Mouse (Mus musculus): Measurements from ENCODE around the gene Rad9b. TPM values are rescaled to one million over a fixed set of nuclear protein-coding genes. Genes with fewer than 3 reads are reported as not detected.

Gene Rad9b
- polyA plus RNA-seq, 1 experiment from 2014 or later: 11.7 TPM

DNA sequence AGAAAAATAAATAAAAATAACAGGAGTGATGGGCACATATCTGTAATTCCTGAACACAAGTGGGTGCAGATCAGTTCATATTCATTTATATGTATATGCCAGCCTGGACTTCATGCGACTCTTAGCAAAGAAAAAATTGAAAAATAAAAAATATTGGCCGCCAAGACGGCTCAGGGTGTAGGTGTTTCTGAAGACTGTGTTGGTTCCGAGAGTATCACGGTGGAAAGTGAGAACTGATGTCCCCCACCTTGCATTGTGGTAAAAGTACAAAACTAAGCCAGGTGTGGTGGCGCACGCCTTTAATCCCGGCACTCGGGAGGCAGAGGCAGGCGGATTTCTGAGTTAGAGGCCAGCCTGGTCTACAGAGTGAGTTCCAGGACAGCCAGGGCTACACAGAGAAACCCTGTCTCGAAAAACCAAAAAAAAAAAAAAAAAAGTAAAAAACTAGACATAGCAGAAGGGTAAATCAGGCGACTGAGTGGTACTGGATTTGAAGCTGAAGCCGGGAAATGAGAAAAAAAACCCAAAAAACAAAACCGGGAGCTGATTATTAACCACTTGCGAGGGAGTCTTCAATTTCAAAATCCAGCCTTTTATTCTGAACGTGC is 37.2 kb upstream of the Rad9b start:
- H3K4me2 ChIP-seq (replicated peaks): peak overlapping the region; percentile 91; the same call in 1 of the 2 replicates
- peak overlapping the region; percentile 77; the same call in 1 of the 2 replicates for H3K9ac ChIP-seq
- H3K27me3 ChIP-seq (replicated peaks): no peaks in the 10 kb centered on the region
- no peaks in the 10 kb centered on the region for H3K9me3 ChIP-seq
- H3K27ac ChIP-seq: no peak overlapping the region
- peaks cover 13% of the 10 kb centered on the region for H3K4me1 ChIP-seq
- peaks cover 10% of the 10 kb centered on the region; the same call in 1 of the 2 replicates for H3K36me3 ChIP-seq
- H3K4me3 ChIP-seq: peak overlapping the region; percentile 78
- 56% methylated on average over 16 of the region's 16 CpGs for WGBS
- no peak for ATAC-seq (ENCODE audit: low FRiP score, low read depth)

DNA sequence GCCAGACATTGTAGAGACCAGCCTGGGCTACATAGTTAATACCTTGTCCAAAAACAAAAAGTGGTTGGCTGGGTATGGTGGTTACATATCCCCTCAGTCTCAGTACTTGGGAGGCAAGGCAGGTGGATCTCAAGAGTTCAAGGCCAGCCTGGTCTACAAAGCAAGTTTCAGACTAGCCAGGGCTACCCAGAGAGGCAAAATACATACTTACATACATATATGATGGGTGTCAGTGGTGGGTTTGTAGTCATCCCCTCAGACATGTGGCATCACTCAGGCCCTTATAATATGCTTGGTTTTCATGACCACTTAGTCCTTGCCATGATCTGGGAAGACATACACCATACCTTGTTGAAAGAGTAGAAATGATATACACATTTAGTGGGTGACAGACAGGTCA is 36.6 kb upstream of the Rad9b start:
- ATAC-seq (ENCODE audit: low FRiP score, low read depth): no peak
- no peaks in the 10 kb centered on the region for H3K9me3 ChIP-seq
- H3K27me3 ChIP-seq (replicated peaks): no peaks in the 10 kb centered on the region
- no peak overlapping the region for H3K27ac ChIP-seq
- no peak overlapping the region for H3K4me2 ChIP-seq (replicated peaks)
- H3K36me3 ChIP-seq: peaks cover 10% of the 10 kb centered on the region; the same call in 1 of the 2 replicates
- no peak overlapping the region for H3K4me3 ChIP-seq
- peaks cover 13% of the 10 kb centered on the region for H3K4me1 ChIP-seq
- H3K9ac ChIP-seq: no peak overlapping the region

DNA sequence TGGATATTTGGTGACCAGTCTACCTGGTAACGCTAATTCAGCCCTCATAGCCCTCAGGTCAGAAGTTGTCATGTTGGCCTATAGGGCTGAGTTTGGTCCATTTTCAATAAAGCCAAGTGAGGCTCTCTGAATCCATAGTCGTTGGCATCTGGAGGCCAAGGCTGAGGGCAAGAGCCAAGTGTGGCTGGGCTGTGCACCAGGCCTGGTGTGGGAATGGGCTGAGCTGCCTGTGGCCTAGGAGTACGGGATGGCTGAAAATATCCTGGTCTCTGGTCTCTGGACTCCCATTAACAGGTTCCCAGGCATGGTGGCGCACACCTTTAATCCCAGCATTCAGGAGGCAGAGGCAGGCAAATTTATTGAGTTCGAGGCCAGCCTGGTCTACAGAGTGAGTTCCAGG is 36.0 kb upstream of the Rad9b start:
- peaks cover 13% of the 10 kb centered on the region for H3K4me1 ChIP-seq
- WGBS: 91% methylated on average over 5 of the region's 5 CpGs
- peaks cover 7% of the 10 kb centered on the region; the same call in 1 of the 2 replicates for H3K36me3 ChIP-seq

DNA sequence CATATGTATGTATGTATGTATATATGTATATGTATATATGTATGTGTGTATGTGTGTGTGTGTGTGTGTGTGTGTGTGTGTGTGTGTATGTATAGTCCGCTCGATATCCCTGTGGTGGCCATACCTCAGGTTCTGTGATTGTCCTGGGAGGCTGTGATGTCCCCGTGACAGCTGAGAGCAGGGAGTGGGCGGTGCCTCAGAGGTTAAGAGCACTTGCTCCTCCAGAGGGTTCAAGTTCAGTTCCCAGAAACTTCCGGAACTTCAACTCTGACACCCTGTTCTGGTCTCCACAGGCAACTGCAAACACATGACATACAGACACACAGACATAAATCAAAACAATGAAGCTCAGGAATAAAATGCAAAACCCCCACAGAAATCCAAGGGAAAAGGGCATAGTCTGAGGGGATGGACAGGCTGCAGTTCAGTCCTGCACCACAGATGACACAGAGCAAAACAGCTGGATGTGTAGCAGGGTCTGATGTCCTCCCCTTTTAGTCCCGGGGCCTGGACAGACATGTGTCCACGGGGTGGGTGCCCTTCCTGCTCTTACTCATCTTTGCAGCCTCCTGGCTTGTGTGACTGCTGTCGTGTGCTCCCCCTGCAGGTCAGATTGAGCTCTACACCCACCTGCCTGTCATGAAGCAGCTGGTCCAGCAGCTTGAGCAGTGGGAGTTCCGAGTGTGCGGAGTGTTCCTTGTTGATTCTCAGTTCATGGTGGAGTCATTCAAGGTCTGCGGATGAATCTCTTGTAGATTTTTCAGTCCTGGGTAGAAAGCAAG is 25.5 kb upstream of the Rad9b start:
- Histone ChIP-seq H3K4me2 (replicated peaks) (no peak overlapping the region), H3K4me3 (no peak overlapping the region), H3K9ac (no peak overlapping the region), H3K4me1 (no peaks in the 10 kb centered on the region), H3K9me3 (no peaks in the 10 kb centered on the region), H3K27ac (no peak overlapping the region), H3K27me3 (replicated peaks) (no peaks in the 10 kb centered on the region), H3K36me3 (peaks cover 49% of the 10 kb centered on the region)
- 58% methylated on average over 11 of the region's 11 CpGs for WGBS
- no peak for ATAC-seq (ENCODE audit: low FRiP score, low read depth)

More for the DNA sequence above, 36.0 kb upstream of the Rad9b start:
- no peak overlapping the region for H3K9ac ChIP-seq
- H3K4me2 ChIP-seq (replicated peaks): no peak overlapping the region
- no peak overlapping the region for H3K27ac ChIP-seq
- H3K4me3 ChIP-seq: no peak overlapping the region
- no peak for ATAC-seq (ENCODE audit: low FRiP score, low read depth)
- no peaks in the 10 kb centered on the region for H3K9me3 ChIP-seq
- H3K27me3 ChIP-seq (replicated peaks): no peaks in the 10 kb centered on the region

DNA sequence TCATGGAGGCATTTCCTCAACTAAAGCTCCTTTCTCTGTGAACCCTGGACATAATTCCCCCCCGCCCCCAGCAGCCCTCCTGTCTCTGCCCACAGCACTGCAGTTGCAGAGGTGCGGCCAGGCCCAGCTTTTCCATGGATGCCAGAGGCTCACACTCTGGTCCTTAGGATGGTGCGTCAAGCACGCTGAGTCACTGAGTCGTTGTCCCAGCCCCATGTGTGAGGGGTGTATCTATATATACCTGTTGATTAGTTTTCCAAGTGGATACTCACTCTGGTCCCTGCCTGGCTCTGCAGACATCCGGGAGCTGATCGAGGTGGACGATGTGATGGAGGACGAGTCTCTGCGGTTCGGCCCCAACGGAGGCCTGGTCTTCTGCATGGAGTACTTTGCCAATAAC is 24.1 kb upstream of the Rad9b start:
- H3K27me3 ChIP-seq (replicated peaks): no peaks in the 10 kb centered on the region
- H3K4me1 ChIP-seq: peaks cover 8% of the 10 kb centered on the region; the same call in 1 of the 2 replicates
- peaks cover 49% of the 10 kb centered on the region for H3K36me3 ChIP-seq
- H3K9me3 ChIP-seq: no peaks in the 10 kb centered on the region
- ATAC-seq (ENCODE audit: low FRiP score, low read depth): no peak
- H3K27ac ChIP-seq: no peak overlapping the region
- no peak overlapping the region for H3K9ac ChIP-seq
- no peak overlapping the region for H3K4me2 ChIP-seq (replicated peaks)
- no peak overlapping the region for H3K4me3 ChIP-seq
- WGBS: 95% methylated on average over 12 of the region's 12 CpGs

DNA sequence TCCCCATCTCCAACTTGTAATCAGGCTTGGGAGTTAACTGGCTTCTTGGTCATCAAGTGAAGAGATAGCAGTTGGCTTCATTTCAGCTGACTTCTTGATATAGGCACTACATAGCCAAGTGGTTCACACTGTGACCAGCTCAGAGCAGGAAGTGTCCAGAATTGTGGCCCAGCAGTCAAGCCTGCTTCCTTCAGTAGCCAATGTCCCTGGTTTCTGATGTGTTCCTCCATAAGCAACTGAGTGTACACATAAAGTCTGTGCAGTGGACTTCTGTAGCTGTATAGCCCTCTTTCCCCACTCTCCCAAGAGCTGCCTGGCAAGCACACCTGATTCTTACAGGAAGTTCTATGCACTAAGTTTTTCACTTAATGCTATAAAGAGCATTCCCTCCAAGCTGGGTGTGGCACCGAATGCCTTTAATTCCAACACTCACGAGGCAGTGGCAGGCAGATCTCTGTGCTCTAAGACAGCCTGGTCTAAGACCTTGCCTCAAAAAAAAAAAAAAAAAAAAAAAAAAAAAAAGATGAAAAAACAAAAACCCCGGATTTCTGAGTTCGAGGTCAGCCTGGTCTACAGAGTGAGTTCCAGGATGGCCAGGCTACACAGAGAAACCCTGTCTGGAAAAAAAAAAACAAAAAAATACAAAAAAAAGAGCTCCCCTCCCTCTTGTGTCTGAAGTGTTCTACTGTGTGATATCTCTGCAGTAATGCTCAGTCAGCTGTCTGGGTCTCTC is 23.2 kb upstream of the Rad9b start:
- Histone ChIP-seq H3K27me3 (replicated peaks) (no peaks in the 10 kb centered on the region), H3K4me1 (peaks cover 12% of the 10 kb centered on the region; the same call in 1 of the 2 replicates), H3K9me3 (no peaks in the 10 kb centered on the region), H3K4me2 (replicated peaks) (no peak overlapping the region), H3K9ac (no peak overlapping the region), H3K4me3 (no peak overlapping the region), H3K36me3 (peaks cover 47% of the 10 kb centered on the region), H3K27ac (no peak overlapping the region)
- 86% methylated on average over 4 of the region's 4 CpGs for WGBS
- ATAC-seq (ENCODE audit: low FRiP score, low read depth): no peak

DNA sequence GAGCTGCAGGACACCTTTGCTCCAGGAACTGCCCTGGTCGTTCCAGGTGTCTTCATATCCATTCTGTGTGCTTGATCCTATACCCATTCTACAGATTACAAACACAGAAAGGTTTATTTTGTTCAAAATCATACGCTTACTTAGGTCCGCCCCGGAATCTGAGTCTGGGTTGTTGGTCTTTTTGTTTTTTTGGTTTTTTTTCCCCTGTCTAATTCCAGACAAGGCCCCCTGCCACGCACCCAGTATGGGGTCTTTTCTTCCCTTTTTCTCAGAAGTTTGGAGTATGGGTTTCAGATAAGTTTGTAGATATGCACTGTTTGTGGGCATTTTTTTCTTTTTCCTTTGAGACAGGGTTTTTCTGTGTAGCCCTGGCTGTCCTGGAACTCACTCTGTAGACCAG is 18.8 kb upstream of the Rad9b start:
- peak overlapping the region; percentile 79 for H3K4me3 ChIP-seq
- 6% methylated on average over 5 of the region's 5 CpGs for WGBS
- H3K36me3 ChIP-seq: peaks cover 30% of the 10 kb centered on the region
- peak overlapping the region; percentile 76 for H3K4me2 ChIP-seq (replicated peaks)
- H3K4me1 ChIP-seq: peaks cover 17% of the 10 kb centered on the region; the same call in 1 of the 2 replicates
- peak overlapping the region; percentile 67 for H3K9ac ChIP-seq
- 0 out of 2 replicates have a peak overlapping the region, but pooled peaks have one; percentile 50 for H3K27ac ChIP-seq
- no peaks in the 10 kb centered on the region for H3K9me3 ChIP-seq
- no peak for ATAC-seq (ENCODE audit: low FRiP score, low read depth)
- no peaks in the 10 kb centered on the region for H3K27me3 ChIP-seq (replicated peaks)

DNA sequence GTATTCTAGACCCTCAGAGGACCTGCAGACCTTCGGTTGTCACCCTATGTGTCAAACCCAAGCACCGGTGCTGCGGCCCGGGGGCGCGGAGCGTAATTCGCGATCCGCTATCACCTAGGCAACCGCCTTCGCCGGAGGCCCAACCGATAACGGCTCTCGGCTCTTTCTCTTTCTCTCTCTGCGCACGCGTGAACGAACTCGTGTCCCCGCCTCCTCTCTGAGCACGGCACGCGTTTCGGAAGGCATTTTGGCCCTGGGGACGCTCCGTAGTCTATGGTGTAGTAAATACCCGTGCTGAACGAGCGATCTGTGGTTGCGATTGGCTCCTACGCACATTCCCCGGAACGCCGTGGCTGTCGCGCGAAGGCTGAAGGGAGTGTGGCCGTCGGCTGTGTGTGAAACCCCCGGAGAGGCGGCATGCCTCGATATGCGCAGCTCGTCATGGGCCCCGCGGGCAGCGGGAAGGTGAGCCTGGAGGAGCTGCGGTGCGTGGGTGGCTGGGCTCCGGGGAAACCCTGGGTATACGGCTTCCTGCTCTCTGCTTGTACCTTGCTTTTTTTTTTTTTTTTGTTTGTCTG is 18.2 kb upstream of the Rad9b start, which contains the start of gene Fam216a:
Fam216a (minus strand) TSS at position 173 of the 578 bp plus-strand sequence.
- H3K4me1 ChIP-seq: peaks cover 17% of the 10 kb centered on the region; the same call in 1 of the 2 replicates
- H3K4me2 ChIP-seq (replicated peaks): peak within 1 kb of the TSS; percentile 76
- peaks cover 36% of the 10 kb centered on the region for H3K36me3 ChIP-seq
- H3K9me3 ChIP-seq: no peaks in the 10 kb centered on the region
- H3K4me3 ChIP-seq: peak within 1 kb of the TSS; percentile 79
- no peaks in the 10 kb centered on the region for H3K27me3 ChIP-seq (replicated peaks)
- peak within 1 kb of the TSS; percentile 92 for H3K27ac ChIP-seq
- WGBS: 0% methylated on average over 53 of the region's 53 CpGs
- peak within 1 kb of the TSS; percentile 89 for H3K9ac ChIP-seq
- ATAC-seq (ENCODE audit: low FRiP score, low read depth): peak; percentile 93

DNA sequence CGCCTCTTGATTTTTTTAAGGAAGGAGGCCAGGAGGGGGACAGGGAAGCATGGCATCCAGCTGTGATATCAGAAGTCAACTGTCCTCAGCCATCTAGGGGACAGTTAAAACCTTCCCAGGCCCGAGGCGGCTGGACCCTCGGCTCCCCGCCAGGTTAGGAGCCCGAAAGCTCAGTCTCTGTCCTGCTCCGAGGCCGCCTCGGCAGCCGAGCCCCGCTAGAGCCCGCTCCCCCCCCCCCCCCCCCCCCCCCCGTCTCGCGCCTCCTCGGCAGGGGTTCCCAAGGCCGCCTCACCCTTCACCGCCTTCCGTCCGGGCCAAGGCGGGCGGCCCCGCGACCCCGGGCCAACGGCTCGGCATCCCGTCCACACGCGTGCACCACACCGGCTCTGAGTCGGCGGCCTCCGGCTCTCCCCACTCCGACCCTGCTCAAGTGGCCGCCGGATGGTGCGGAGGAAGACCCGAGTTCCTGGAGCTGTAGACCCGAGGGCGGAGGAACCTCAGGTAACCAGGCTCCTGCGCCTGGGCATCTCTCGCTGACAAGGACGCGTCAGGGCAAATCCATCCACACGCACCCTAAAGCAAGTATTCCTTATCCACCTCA is 17.7 kb upstream of the Rad9b start, which contains the start of gene Gpn3:
Gpn3 (plus strand) TSS at position 286 of the 601 bp plus-strand sequence.
- Histone ChIP-seq H3K27me3 (replicated peaks) (no peaks in the 10 kb centered on the region), H3K36me3 (peaks cover 37% of the 10 kb centered on the region), H3K27ac (peak within 1 kb of the TSS; percentile 92), H3K4me2 (replicated peaks) (peak within 1 kb of the TSS; percentile 76), H3K4me3 (peak within 1 kb of the TSS; percentile 79), H3K9me3 (no peaks in the 10 kb centered on the region), H3K9ac (peak within 1 kb of the TSS; percentile 89), H3K4me1 (peaks cover 17% of the 10 kb centered on the region; the same call in 1 of the 2 replicates)
- ATAC-seq (ENCODE audit: low FRiP score, low read depth): peak; percentile 88
- WGBS: under 1% methylated on average over 29 of the region's 46 CpGs

DNA sequence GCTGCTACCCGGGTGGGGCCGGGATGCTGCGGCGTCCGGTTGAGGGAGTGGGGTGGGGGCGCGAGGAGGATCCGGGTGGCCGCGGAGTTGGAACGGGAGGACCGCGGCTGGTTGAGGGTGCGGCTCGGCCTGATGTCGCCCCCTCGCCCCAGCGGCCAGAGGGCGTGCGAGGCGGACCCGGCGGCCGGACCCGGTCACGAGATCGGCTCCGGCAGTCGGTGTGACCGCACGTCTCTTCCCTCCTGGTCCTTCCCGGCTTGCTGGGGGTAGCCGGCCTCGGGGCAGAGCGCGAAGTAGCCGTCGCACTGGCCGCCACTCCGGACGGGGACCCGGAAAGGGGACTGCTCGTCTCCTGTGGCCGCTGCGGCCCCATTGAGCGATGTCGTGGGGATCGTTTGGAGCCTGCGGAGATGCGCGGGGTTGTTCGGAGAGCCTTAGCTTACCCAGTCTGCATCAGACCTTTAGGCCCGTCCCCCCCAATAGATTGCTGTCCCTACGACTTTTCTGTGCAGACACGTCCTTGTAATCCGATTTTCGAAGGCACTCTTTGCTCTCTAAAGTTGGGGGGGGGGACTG is 547 bp upstream of the Rad9b start:
- H3K4me2 ChIP-seq (replicated peaks): peak overlapping the region; percentile 86
- WGBS: 0% methylated on average over 54 of the region's 57 CpGs
- no peaks in the 10 kb centered on the region for H3K9me3 ChIP-seq
- H3K27me3 ChIP-seq (replicated peaks): no peaks in the 10 kb centered on the region
- peak; percentile 78; the same call in 1 of the 2 replicates for ATAC-seq (ENCODE audit: low FRiP score, low read depth)
- peak overlapping the region; percentile 89 for H3K9ac ChIP-seq
- H3K36me3 ChIP-seq: peaks cover 5% of the 10 kb centered on the region
- H3K4me1 ChIP-seq: peaks cover 8% of the 10 kb centered on the region; the same call in 1 of the 2 replicates
- H3K27ac ChIP-seq: peak overlapping the region; percentile 64; the same call in 1 of the 2 replicates
- peak overlapping the region; percentile 92 for H3K4me3 ChIP-seq

DNA sequence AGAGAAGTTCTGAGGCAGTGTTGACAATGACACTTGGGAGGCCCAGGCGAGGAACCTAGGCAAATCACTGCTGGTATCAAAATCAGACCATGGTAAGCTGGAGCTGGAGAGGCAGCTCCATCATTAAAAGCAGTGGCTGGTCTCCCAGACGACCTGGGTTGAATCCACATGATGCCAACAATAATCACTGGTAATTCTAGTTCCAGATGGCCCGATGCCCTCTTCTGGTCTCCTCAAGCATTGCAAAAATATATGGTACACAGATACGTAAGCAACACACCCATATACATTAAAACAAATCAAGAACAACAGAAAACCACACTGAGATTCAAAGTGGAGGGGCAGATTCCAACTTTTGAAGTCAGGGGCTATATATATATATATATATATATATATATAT is 8.3 kb downstream of the Rad9b start:
- H3K9ac ChIP-seq: no peak overlapping the region
- H3K27me3 ChIP-seq (replicated peaks): no peaks in the 10 kb centered on the region
- no peaks in the 10 kb centered on the region for H3K36me3 ChIP-seq
- WGBS: 76% methylated on average over 4 of the region's 4 CpGs
- H3K27ac ChIP-seq: no peak overlapping the region
- no peak for ATAC-seq (ENCODE audit: low FRiP score, low read depth)
- H3K9me3 ChIP-seq: 0 out of 2 replicates have a peak, but pooled peaks cover 2% of the 10 kb centered on the region
- no peak overlapping the region for H3K4me2 ChIP-seq (replicated peaks)
- H3K4me1 ChIP-seq: no peaks in the 10 kb centered on the region
- H3K4me3 ChIP-seq: no peak overlapping the region
